8 mouse cellular contexts compared by ENCODE assay signal in the genomic region with DNA sequence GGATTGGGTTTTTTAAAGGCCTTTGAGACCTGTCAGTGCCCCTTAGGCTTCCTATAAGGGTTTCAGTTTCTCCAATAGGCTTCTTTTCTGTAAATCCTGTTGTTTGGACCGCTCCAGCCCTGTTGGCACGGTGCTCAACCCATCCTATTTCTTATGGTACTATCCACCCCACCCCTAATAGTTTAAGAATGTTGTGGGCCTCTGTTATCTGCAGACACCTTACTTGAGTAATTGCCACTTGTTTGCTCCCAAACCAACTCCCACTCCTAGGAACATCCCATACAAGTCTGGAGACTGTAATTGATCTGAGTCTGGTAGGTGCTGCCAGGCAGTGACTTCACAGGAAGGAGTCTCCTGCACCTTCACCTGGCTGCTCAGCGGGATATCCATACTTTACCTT. TPM values are rescaled to one million over a fixed set of nuclear protein-coding genes. Genes with fewer than 3 reads are reported as not detected.
DNase-seq lines count a peak whose midpoint lies in the region; ATAC-seq and TF ChIP-seq lines count a peak whose summit lies in the region.

No protein-coding gene starts in this region.

- peaks cover 71% of the 10 kb centered on the region for H3K79me2 ChIP-seq in macrophage (ENCODE audit: inconsistent target)

- H3K27me3 ChIP-seq in heart, embryonic 16.5 days (ENCODE audit: control insufficient read depth, insufficient read depth, low read length) = no peaks in the 10 kb centered on the region
- H3K27me3 ChIP-seq in G1E (ENCODE audit: insufficient read depth, low read length) = no peaks in the 10 kb centered on the region
- H3K27me3 ChIP-seq in forebrain, embryonic 16.5 days (replicated peaks; ENCODE audit: control insufficient read depth, insufficient read depth, low read length) = no peaks in the 10 kb centered on the region

- peak overlapping the region; percentile 88 for H3K4me2 ChIP-seq in heart, embryonic 16.5 days (ENCODE audit: low read depth, low read length)
- peak overlapping the region; percentile 98 for H3K4me2 ChIP-seq in forebrain, embryonic 16.5 days (ENCODE audit: low read length)

- 49% methylated on average over 3 of the region's 3 CpGs for WGBS in heart, embryonic 16.5 days
- WGBS in forebrain, embryonic 16.5 days = 48% methylated on average over 3 of the region's 3 CpGs
- 68% methylated on average over 3 of the region's 3 CpGs for WGBS in macrophage (ENCODE audit: missing documents)

- no peak for DNase-seq in heart, postnatal 4 days
- DNase-seq in G1E (ENCODE audit: low spot score) = no peak
- no peak for DNase-seq in adrenal gland, postnatal 4 days (ENCODE audit: low spot score in 2 of 2)
- no peak for DNase-seq in left cerebral cortex, postnatal 10 days (ENCODE audit: extremely low spot score in 1 of 2, low spot score in 2 of 2)

- intact Hi-C loops in left cerebral cortex, postnatal 10 days (cut with DNase I) = no loop called here

- peak overlapping the region; percentile 97 for H3K27ac ChIP-seq in heart, embryonic 16.5 days (ENCODE audit: low read length)
- peak overlapping the region; percentile 98; the same call in 1 of the 2 replicates for H3K27ac ChIP-seq in forebrain, embryonic 16.5 days (ENCODE audit: low read length)
- peak overlapping the region; percentile 22; the same call in 1 of the 2 replicates for H3K27ac ChIP-seq in macrophage

- TF ChIP-seq CTCF in G1E (IDR thresholded peaks at IDR 0.05; ENCODE audit: low read depth, low read length) = no peak

- H3K4me1 ChIP-seq in heart, embryonic 16.5 days (ENCODE audit: control insufficient read depth, insufficient read depth, low read length) = peaks cover 12% of the 10 kb centered on the region
- H3K4me1 ChIP-seq in G1E (ENCODE audit: insufficient read depth, low read depth, low read length) = peaks cover 59% of the 10 kb centered on the region
- peaks cover 15% of the 10 kb centered on the region for H3K4me1 ChIP-seq in forebrain, embryonic 16.5 days (replicated peaks; ENCODE audit: control insufficient read depth, insufficient read depth, low read length)

- peaks cover 43% of the 10 kb centered on the region for H3K36me3 ChIP-seq in heart, embryonic 16.5 days (ENCODE audit: control insufficient read depth, insufficient read depth)
- H3K36me3 ChIP-seq in G1E (replicated peaks) (peaks cover 74% of the 10 kb centered on the region), macrophage (ENCODE audit: inconsistent target) (peaks cover 43% of the 10 kb centered on the region)
- peaks cover 33% of the 10 kb centered on the region for H3K36me3 ChIP-seq in forebrain, embryonic 16.5 days (ENCODE audit: control insufficient read depth, insufficient read depth)

- H3K4me3 ChIP-seq in heart, embryonic 16.5 days (ENCODE audit: low read length) = peak overlapping the region; percentile 100
- H3K4me3 ChIP-seq in G1E (ENCODE audit: low read depth, low read length) (peak overlapping the region; percentile 81), macrophage (ENCODE audit: inconsistent target) (peak overlapping the region; percentile 84)
- H3K4me3 ChIP-seq in forebrain, embryonic 16.5 days (replicated peaks; ENCODE audit: low read length) = peak overlapping the region; percentile 64

- no peak for ATAC-seq in heart, embryonic 16.5 days (replicated peaks; ENCODE audit: extremely low read depth, insufficient read depth, low FRiP score)
- ATAC-seq in G1E (ENCODE audit: extremely low read depth, insufficient number of reproducible peaks, low FRiP score, poor library complexity, severe bottlenecking) = no peak
- ATAC-seq in forebrain, embryonic 16.5 days = no peak
- no peak for ATAC-seq in megakaryocyte progenitor cell, adult 5-6 weeks (replicated peaks; ENCODE audit: poor library complexity)

- H3K9ac ChIP-seq in heart, embryonic 16.5 days (ENCODE audit: low read length) = peak overlapping the region; percentile 95
- H3K9ac ChIP-seq in forebrain, embryonic 16.5 days (replicated peaks; ENCODE audit: low read depth, low read length) = peak overlapping the region; percentile 92

- no peaks in the 10 kb centered on the region for H3K9me3 ChIP-seq in heart, embryonic 16.5 days (replicated peaks; ENCODE audit: control insufficient read depth, low read length)
- no peaks in the 10 kb centered on the region for H3K9me3 ChIP-seq in G1E (replicated peaks)
- no peaks in the 10 kb centered on the region for H3K9me3 ChIP-seq in forebrain, embryonic 16.5 days (ENCODE audit: control insufficient read depth, low read length)

RNA-seq across cellular contexts. Expression of gene Leng8, which starts 0.9 kb away (rescaled TPM):
- polyA plus RNA-seq in heart, embryonic 16.5 days (2015; fragmentation: Nextera tagmentation; extraction: Ambion mirVana) = 47.8 and 50.5 TPM in 2 replicates
- 10 to 100 TPM; 63.7 to 77.8 TPM for total RNA-seq in heart, postnatal 4 days (2021)
- total RNA-seq in G1E (2014; fragmentation: Nextera tagmentation) = 125 and 154 TPM in 2 replicates
- 37.5 and 40.8 TPM in 2 replicates for total RNA-seq in G1E (2017)
- polyA plus RNA-seq in G1E (2012) = 132 and 135 TPM in 2 replicates
- 68.6 and 95.7 TPM in 2 replicates for polyA plus RNA-seq in forebrain, embryonic 16.5 days (2015; fragmentation: Nextera tagmentation; extraction: Ambion mirVana)
- total RNA-seq in macrophage (2018; cell fraction: chromatin; rRNA removed) = 1,000 to 10,000 TPM in 1 of 26 experiments, 100 to 1,000 TPM in 25; 489 to 1,068 (median 725) TPM
- total RNA-seq in macrophage (2018; cell fraction: cytosol; rRNA removed) = 10 to 100 TPM; 11.3 to 49.6 (median 20.4) TPM
- total RNA-seq in macrophage (2018; cell fraction: nucleus; rRNA removed) = 100 to 1,000 TPM; 243 to 540 (median 388) TPM
- 21.9 to 53.8 TPM (median 23.8 TPM) in 3 replicates for polyA plus RNA-seq in macrophage (2018)
- total RNA-seq in adrenal gland, postnatal 4 days (2021) = 100 to 1,000 TPM; 209 to 212 TPM
- total RNA-seq in left cerebral cortex, postnatal 10 days (2021) = 100 to 1,000 TPM; 160 to 166 TPM
- total RNA-seq in megakaryocyte progenitor cell, adult 5-6 weeks (2015) = 23.2 and 36.4 TPM in 2 replicates
- total RNA-seq in megakaryocyte progenitor cell, adult 5-6 weeks (2017) = 19.5 and 24.1 TPM in 2 replicates

RNA-seq across cellular contexts. Expression of gene Leng9, which starts 12.4 kb away (rescaled TPM):
- 3.1 and 3.2 TPM in 2 replicates for polyA plus RNA-seq in heart, embryonic 16.5 days (2015; fragmentation: Nextera tagmentation; extraction: Ambion mirVana)
- total RNA-seq in heart, postnatal 4 days (2021) = 1 to 10 TPM; 2.1 to 3.0 TPM
- 4.6 and 5.4 TPM in 2 replicates for total RNA-seq in G1E (2014; fragmentation: Nextera tagmentation)
- total RNA-seq in G1E (2017) = 3.7 TPM in 2 replicates
- 1.8 and 2.9 TPM in 2 replicates for polyA plus RNA-seq in G1E (2012)
- polyA plus RNA-seq in forebrain, embryonic 16.5 days (2015; fragmentation: Nextera tagmentation; extraction: Ambion mirVana) = 5.4 and 6.4 TPM in 2 replicates
- 1 to 10 TPM; 1.7 to 9.3 (median 6.0) TPM for total RNA-seq in macrophage (2018; cell fraction: chromatin; rRNA removed)
- 1 to 10 TPM; 2.7 to 4.3 (median 3.4) TPM for total RNA-seq in macrophage (2018; cell fraction: cytosol; rRNA removed)
- 10 to 100 TPM in 3 of 26 experiments, 1 to 10 TPM in 23; 2.4 to 11.9 (median 5.9) TPM for total RNA-seq in macrophage (2018; cell fraction: nucleus; rRNA removed)
- 1.8 to 2.9 TPM (median 2.3 TPM) in 3 replicates for polyA plus RNA-seq in macrophage (2018)
- total RNA-seq in adrenal gland, postnatal 4 days (2021) = 1 to 10 TPM; 8.2 to 9.3 TPM
- total RNA-seq in left cerebral cortex, postnatal 10 days (2021) = 1 to 10 TPM; 5.2 to 6.2 TPM
- total RNA-seq in megakaryocyte progenitor cell, adult 5-6 weeks (2015) = 0.72 and 1.5 TPM in 2 replicates
- 2.2 and 2.9 TPM in 2 replicates for total RNA-seq in megakaryocyte progenitor cell, adult 5-6 weeks (2017)

RNA-seq across cellular contexts. Expression of gene Ttyh1, which starts 18.5 kb away (rescaled TPM):
- 1.3 and 2.0 TPM in 2 replicates for polyA plus RNA-seq in heart, embryonic 16.5 days (2015; fragmentation: Nextera tagmentation; extraction: Ambion mirVana)
- total RNA-seq in heart, postnatal 4 days (2021) = 1 to 10 TPM; 1.1 to 2.1 TPM
- total RNA-seq in G1E (2014; fragmentation: Nextera tagmentation) = not detected in 2 replicates
- 0.06 and 0.11 TPM in 2 replicates for total RNA-seq in G1E (2017)
- polyA plus RNA-seq in G1E (2012) = not detected in 2 replicates
- 97.4 and 115 TPM in 2 replicates for polyA plus RNA-seq in forebrain, embryonic 16.5 days (2015; fragmentation: Nextera tagmentation; extraction: Ambion mirVana)
- 1 to 10 TPM in 2 of 26 experiments, under 1 TPM in 13, not detected in 11; 0.17 to 1.4 (median 0.41) TPM for total RNA-seq in macrophage (2018; cell fraction: chromatin; rRNA removed)
- under 1 TPM in 10 of 26 experiments, not detected in 16; 0.04 to 0.24 (median 0.09) TPM for total RNA-seq in macrophage (2018; cell fraction: cytosol; rRNA removed)
- under 1 TPM in 11 of 26 experiments, not detected in 15; 0.20 to 0.66 (median 0.40) TPM for total RNA-seq in macrophage (2018; cell fraction: nucleus; rRNA removed)
- polyA plus RNA-seq in macrophage (2018) = 0.06 to 0.16 TPM in 2 of 3 replicates, not detected in the other
- total RNA-seq in adrenal gland, postnatal 4 days (2021) = 10 to 100 TPM; 13.7 to 19.0 TPM
- total RNA-seq in left cerebral cortex, postnatal 10 days (2021) = 100 to 1,000 TPM; 570 to 685 TPM
- total RNA-seq in megakaryocyte progenitor cell, adult 5-6 weeks (2015) = 0.12 and 0.39 TPM in 2 replicates
- total RNA-seq in megakaryocyte progenitor cell, adult 5-6 weeks (2017) = 0.17 TPM in 1 of 2 replicates, not detected in the other

RNA-seq across cellular contexts. Expression of gene Cdc42ep5, which starts 26.9 kb away (rescaled TPM):
- 22.7 and 24.8 TPM in 2 replicates for polyA plus RNA-seq in heart, embryonic 16.5 days (2015; fragmentation: Nextera tagmentation; extraction: Ambion mirVana)
- 10 to 100 TPM; 13.6 to 14.0 TPM for total RNA-seq in heart, postnatal 4 days (2021)
- total RNA-seq in G1E (2014; fragmentation: Nextera tagmentation) = 1.3 TPM in 1 of 2 replicates, not detected in the other
- total RNA-seq in G1E (2017) = 0.33 and 0.52 TPM in 2 replicates
- polyA plus RNA-seq in G1E (2012) = 0.62 and 0.83 TPM in 2 replicates
- polyA plus RNA-seq in forebrain, embryonic 16.5 days (2015; fragmentation: Nextera tagmentation; extraction: Ambion mirVana) = 3.4 and 3.8 TPM in 2 replicates
- total RNA-seq in macrophage (2018; cell fraction: chromatin; rRNA removed) = 1 to 10 TPM in 1 of 26 experiments, not detected in 25; 6.4 TPM
- total RNA-seq in macrophage (2018; cell fraction: cytosol; rRNA removed) = not detected
- total RNA-seq in macrophage (2018; cell fraction: nucleus; rRNA removed) = not detected
- not detected in 3 replicates for polyA plus RNA-seq in macrophage (2018)
- total RNA-seq in adrenal gland, postnatal 4 days (2021) = 10 to 100 TPM; 51.6 to 53.5 TPM
- 1 to 10 TPM; 3.3 to 3.4 TPM for total RNA-seq in left cerebral cortex, postnatal 10 days (2021)
- not detected in 2 replicates for total RNA-seq in megakaryocyte progenitor cell, adult 5-6 weeks (2015)
- not detected in 2 replicates for total RNA-seq in megakaryocyte progenitor cell, adult 5-6 weeks (2017)

Comparison
In these comparisons a context has a peak if more than half of its experiments do, and no peak if none do; other contexts are left out.
1. H3K27ac ChIP-seq: peak in every context shown above with its lines; median percentile 98 in forebrain, embryonic 16.5 days; 97 in heart, embryonic 16.5 days; 22 in macrophage.
2. RNA of gene Ttyh1, which starts 18.5 kb away (total RNA-seq): 570 to 685 TPM in left cerebral cortex, postnatal 10 days; 13.7 to 19.0 TPM in adrenal gland, postnatal 4 days, 1.1 to 2.1 TPM in heart, postnatal 4 days, 0.12 to 0.39 TPM in megakaryocyte progenitor cell, adult 5-6 weeks and 0.06 to 0.11 TPM in G1E; every median in the first group is over 10 times any median in the second.
3. Peak in every context shown above with its lines, with median percentiles within 50 percentile points of each other: H3K4me3 ChIP-seq.